Comparison of ENCODE assay signal across 8 mouse cellular contexts in genomic region chr4:45514406-45514805, GRCm38 (mm10). TPM values are rescaled to one million over a fixed set of nuclear protein-coding genes. Genes with fewer than 3 reads are reported as not detected.
A peak's percentile ranks its signal among the peaks of the same experiment; 100 is the strongest.
DNase-seq lines count a peak whose midpoint lies in the region; ATAC-seq and TF ChIP-seq lines count a peak whose summit lies in the region.

No protein-coding gene starts in this region.

- intact Hi-C loops in heart, adult 2 months (cut with DNase I): no loop called here

- no peak for TF ChIP-seq POLR2A in heart, adult 2 months (IDR thresholded peaks at IDR 0.05; ENCODE audit: insufficient read depth, low read depth, low read length)
- TF ChIP-seq POLR2A in bone marrow macrophage, adult 2 months (IDR thresholded peaks at IDR 0.05; ENCODE audit: borderline replicate concordance, low read depth, low read length): no peak
- TF ChIP-seq POLR2A in thymus, adult 2 months (IDR thresholded peaks at IDR 0.05; ENCODE audit: control insufficient read depth, extremely low read depth, insufficient read depth, low read length, poor library complexity): no peak

- peak overlapping the region; percentile 65 for H3K27ac ChIP-seq in heart, adult 2 months
- H3K27ac ChIP-seq in bone marrow macrophage, adult 2 months (ENCODE audit: insufficient read depth, low read depth, low read length): peak overlapping the region; percentile 73
- H3K27ac ChIP-seq in hindbrain, embryonic 10.5 days: peak overlapping the region; percentile 77
- H3K27ac ChIP-seq in liver, embryonic 14.5 days: no peak overlapping the region
- H3K27ac ChIP-seq in thymus, adult 2 months (ENCODE audit: control insufficient read depth, insufficient read depth, low read length): no peak overlapping the region

- peaks cover 2% of the 10 kb centered on the region; the same call in 1 of the 2 replicates for H3K79me2 ChIP-seq in heart, adult 2 months (replicated peaks; ENCODE audit: control insufficient read depth, insufficient read depth, low read length)

- no peak overlapping the region for H3K9ac ChIP-seq in heart, adult 2 months (ENCODE audit: low read depth, low read length)
- H3K9ac ChIP-seq in liver, embryonic 14.5 days (replicated peaks): no peak overlapping the region

- DNase-seq in heart, adult 2 months: no peak
- DNase-seq in heart, adult 9 months (ENCODE audit: low spot score in 2 of 2): no peak
- no peak for DNase-seq in hindbrain, embryonic 10.5 days (ENCODE audit: low spot score)
- no peak for DNase-seq in liver, embryonic 14.5 days (ENCODE audit: low read depth in 3 of 3, low spot score in 3 of 3)
- DNase-seq in thymus, adult 2 months: no peak
- DNase-seq in spleen, postnatal 4 days (ENCODE audit: low spot score in 2 of 2): no peak
- DNase-seq in thymus, postnatal 25 days: no peak

- no peak for ATAC-seq in liver, embryonic 14.5 days (ENCODE audit: insufficient read depth)

- H3K9me3 ChIP-seq in hindbrain, embryonic 10.5 days: no peaks in the 10 kb centered on the region
- H3K9me3 ChIP-seq in liver, embryonic 14.5 days (ENCODE audit: control insufficient read depth, low read length): no peaks in the 10 kb centered on the region

- no peaks in the 10 kb centered on the region for H3K27me3 ChIP-seq in heart, adult 2 months (ENCODE audit: control insufficient read depth, insufficient read depth, low read length)
- H3K27me3 ChIP-seq in hindbrain, embryonic 10.5 days (ENCODE audit: insufficient read depth, poor library complexity, severe bottlenecking): peaks cover 45% of the 10 kb centered on the region
- H3K27me3 ChIP-seq in liver, embryonic 14.5 days (ENCODE audit: control insufficient read depth, insufficient read depth, low read length): no peaks in the 10 kb centered on the region
- H3K27me3 ChIP-seq in thymus, adult 2 months (ENCODE audit: control insufficient read depth, insufficient read depth, low read length): no peaks in the 10 kb centered on the region

- 33% methylated on average over 7 of the region's 7 CpGs for WGBS in heart, adult 2 months
- WGBS in hindbrain, embryonic 10.5 days: 7% methylated on average over 7 of the region's 7 CpGs
- WGBS in liver, embryonic 14.5 days (ENCODE audit: insufficient replicate concordance): 36% methylated on average over 7 of the region's 7 CpGs
- 42% methylated on average over 7 of the region's 7 CpGs for WGBS in thymus, adult 2 months

- no peaks in the 10 kb centered on the region; the same call in none of the 2 replicates for H3K36me3 ChIP-seq in heart, adult 2 months (ENCODE audit: control insufficient read depth, insufficient read depth, low read length)
- no peaks in the 10 kb centered on the region for H3K36me3 ChIP-seq in hindbrain, embryonic 10.5 days
- no peaks in the 10 kb centered on the region for H3K36me3 ChIP-seq in liver, embryonic 14.5 days (replicated peaks; ENCODE audit: control insufficient read depth, insufficient read depth, low read depth)
- H3K36me3 ChIP-seq in thymus, adult 2 months (ENCODE audit: control insufficient read depth, insufficient read depth, low read length): no peaks in the 10 kb centered on the region

- peaks cover 28% of the 10 kb centered on the region for H3K4me1 ChIP-seq in heart, adult 2 months (ENCODE audit: control insufficient read depth, insufficient read depth, low read length)
- peaks cover 25% of the 10 kb centered on the region for H3K4me1 ChIP-seq in bone marrow macrophage, adult 2 months (ENCODE audit: control insufficient read depth, insufficient read depth, low read length)
- H3K4me1 ChIP-seq in hindbrain, embryonic 10.5 days (replicated peaks): peaks cover 76% of the 10 kb centered on the region
- peaks cover 26 to 55% of the 10 kb centered on the region in 2 experiments for H3K4me1 ChIP-seq in liver, embryonic 14.5 days (replicated peaks; ENCODE audit: control insufficient read depth in 2 of 2, insufficient read depth in 2 of 2, low read length in 1 of 2)
- H3K4me1 ChIP-seq in thymus, adult 2 months (replicated peaks; ENCODE audit: control insufficient read depth, insufficient read depth, low read length): peaks cover 11% of the 10 kb centered on the region

- peak overlapping the region; percentile 1; the same call in 1 of the 2 replicates for H3K4me2 ChIP-seq in liver, embryonic 14.5 days (ENCODE audit: low read depth)

- TF ChIP-seq CTCF in heart, adult 2 months (IDR thresholded peaks at IDR 0.05): peak; percentile 26; the same call in 1 of the 2 replicates
- no peak for TF ChIP-seq CTCF in bone marrow macrophage, adult 2 months (IDR thresholded peaks at IDR 0.05; ENCODE audit: low read depth, low read length)
- no peak for TF ChIP-seq CTCF in liver, embryonic 14.5 days (IDR thresholded peaks at IDR 0.05; ENCODE audit: low read depth)
- TF ChIP-seq CTCF in thymus, adult 2 months (IDR thresholded peaks at IDR 0.05; ENCODE audit: borderline replicate concordance, control insufficient read depth, extremely low read depth, insufficient read depth, low read length, poor library complexity): no peak

- no peak for TF ChIP-seq EP300 in heart, adult 2 months (IDR thresholded peaks at IDR 0.05; ENCODE audit: insufficient read depth, low read depth, low read length)
- TF ChIP-seq EP300 in liver, embryonic 14.5 days (IDR thresholded peaks at IDR 0.05; ENCODE audit: low read depth): no peak

- no peak overlapping the region for H3K4me3 ChIP-seq in heart, adult 2 months
- H3K4me3 ChIP-seq in bone marrow macrophage, adult 2 months (ENCODE audit: insufficient read depth, low read length): peak overlapping the region; percentile 37
- H3K4me3 ChIP-seq in hindbrain, embryonic 10.5 days: peak overlapping the region; percentile 32; the same call in 1 of the 2 replicates
- no peak overlapping the region for H3K4me3 ChIP-seq in liver, embryonic 14.5 days (ENCODE audit: insufficient read depth in 1 of 2, low read depth in 2 of 2, low read length in 2 of 2)
- no peak overlapping the region for H3K4me3 ChIP-seq in thymus, adult 2 months (ENCODE audit: control insufficient read depth, insufficient read depth, low read length)

RNA-seq across cellular contexts. Expression of gene Shb, which starts 17.9 kb away (rescaled TPM):
- 10 to 100 TPM; 27.2 to 43.0 TPM for total RNA-seq in heart, adult 2 months (2021)
- 19.2 and 19.4 TPM in 2 replicates for polyA plus RNA-seq in heart, adult 2 months (2012; rRNA removed)
- 9.8 and 14.8 TPM in 2 replicates for polyA plus RNA-seq in bone marrow macrophage, adult 2 months (2012; ENCODE audit: insufficient read depth, insufficient read length, missing spikeins)
- 3.2 and 3.7 TPM in 2 replicates for polyA plus RNA-seq in hindbrain, embryonic 10.5 days (2016; fragmentation: Nextera tagmentation; extraction: Ambion mirVana)
- 6.7 and 8.8 TPM in 2 replicates for polyA plus RNA-seq in liver, embryonic 14.5 days (2012; rRNA removed)
- polyA plus RNA-seq in liver, embryonic 14.5 days (2014; fragmentation: Nextera tagmentation; extraction: Ambion mirVana): 5.0 and 6.6 TPM in 2 replicates
- polyA plus RNA-seq in thymus, adult 2 months (2012; rRNA removed): 12.0 and 14.5 TPM in 2 replicates

Comparison
In these comparisons a context has a peak if more than half of its experiments do, and no peak if none do; other contexts are left out.
1. H3K27ac ChIP-seq: peak in heart, adult 2 months (single experiment), bone marrow macrophage, adult 2 months (single experiment) and hindbrain, embryonic 10.5 days (single experiment); none in liver, embryonic 14.5 days (single experiment) and thymus, adult 2 months (single experiment).
2. H3K4me3 ChIP-seq: peak in bone marrow macrophage, adult 2 months (single experiment) and hindbrain, embryonic 10.5 days (single experiment); none in heart, adult 2 months (single experiment), liver, embryonic 14.5 days (0 of 2) and thymus, adult 2 months (single experiment).